Mouse (Mus musculus) cerebellum, adult 2 months (tissue): ENCODE results near the gene Lta.

Experiments used
- CTCF ChIP-seq: fragments of 200-500 bp; IDR thresholded peaks from 2 replicates; pipeline ENCODE4 v1.5.1; 2011; ENCODE audit warnings: low read depth, mild to moderate bottlenecking, control low read depth, low read length, moderate library complexity, borderline replicate concordance; ENCODE audit not compliant: insufficient read depth
- POLR2A ChIP-seq: fragments of 200-500 bp; IDR thresholded peaks from 2 replicates; pipeline ENCODE4 v1.6.1; 2011; ENCODE audit warnings: low read length, control low read depth, borderline replicate concordance; ENCODE audit not compliant: insufficient read depth

DNA sequence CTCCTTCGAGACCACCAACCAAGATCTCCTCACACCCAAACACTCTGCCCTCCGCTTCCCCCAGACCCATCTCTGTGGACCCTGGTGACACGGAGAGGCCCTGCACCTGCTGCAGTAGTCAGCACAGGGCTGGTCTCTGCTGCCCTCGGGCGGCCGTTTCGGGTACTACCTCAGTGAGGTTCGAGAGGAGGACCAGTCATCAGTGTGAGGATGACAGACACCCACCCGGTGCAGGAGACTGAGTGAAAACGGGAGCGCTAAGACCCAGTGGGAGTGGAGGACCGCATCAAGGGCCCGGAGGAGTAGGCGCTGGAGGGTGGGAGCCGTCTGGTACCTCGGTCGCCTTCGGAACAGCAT, 31.2 kb upstream of the Lta start:
- TF ChIP-seq POLR2A (peak; percentile 49; the same call in 1 of the 2 replicates), CTCF (peak; percentile 90)
